Mouse (Mus musculus): ENCODE measurements around the gene Clstn2. TPM values are rescaled to one million over a fixed set of nuclear protein-coding genes. Genes with fewer than 3 reads are reported as not detected.

The Clstn2 gene
- polyA plus RNA-seq, 1 experiment from 2014 or later = 19.6 TPM

DNA sequence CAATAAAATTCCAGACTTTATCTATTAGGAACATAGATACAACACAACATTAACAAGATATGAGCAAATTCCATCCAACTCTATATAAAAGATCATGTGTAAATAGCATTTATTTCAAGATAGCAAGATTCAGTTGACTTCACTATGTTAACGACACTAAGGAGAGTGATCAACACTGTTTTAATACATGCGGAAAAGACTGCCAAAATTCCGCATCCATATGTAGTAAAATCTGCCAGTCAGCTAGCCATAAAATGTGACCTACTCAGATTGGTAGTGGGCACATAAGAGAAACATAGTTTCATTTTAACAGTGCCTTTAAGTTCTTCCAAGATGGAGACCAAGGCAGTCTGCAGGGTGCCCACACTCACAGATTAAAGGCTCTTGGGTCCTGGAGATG, 434.0 kb downstream of the Clstn2 start:
- WGBS = 95% methylated on average over 3 of the region's 3 CpGs
- no peak for ATAC-seq (ENCODE audit: low FRiP score)
- H3K9me3 ChIP-seq (ENCODE audit: control insufficient read depth, low read length) = no peaks in the 10 kb centered on the region
- no peaks in the 10 kb centered on the region for H3K4me1 ChIP-seq (replicated peaks; ENCODE audit: control insufficient read depth, insufficient read depth, low read length)
- no peak overlapping the region for H3K9ac ChIP-seq
- no peak overlapping the region for H3K27ac ChIP-seq
- no peaks in the 10 kb centered on the region for H3K27me3 ChIP-seq (ENCODE audit: control insufficient read depth, insufficient read depth, low read length)
- DNase-seq (ENCODE audit: low spot score) = no peak
- no peak overlapping the region for H3K4me3 ChIP-seq (replicated peaks; ENCODE audit: low read length)
- H3K4me2 ChIP-seq (replicated peaks) = no peak overlapping the region
- no peaks in the 10 kb centered on the region for H3K36me3 ChIP-seq (replicated peaks; ENCODE audit: control insufficient read depth, insufficient read depth)

DNA sequence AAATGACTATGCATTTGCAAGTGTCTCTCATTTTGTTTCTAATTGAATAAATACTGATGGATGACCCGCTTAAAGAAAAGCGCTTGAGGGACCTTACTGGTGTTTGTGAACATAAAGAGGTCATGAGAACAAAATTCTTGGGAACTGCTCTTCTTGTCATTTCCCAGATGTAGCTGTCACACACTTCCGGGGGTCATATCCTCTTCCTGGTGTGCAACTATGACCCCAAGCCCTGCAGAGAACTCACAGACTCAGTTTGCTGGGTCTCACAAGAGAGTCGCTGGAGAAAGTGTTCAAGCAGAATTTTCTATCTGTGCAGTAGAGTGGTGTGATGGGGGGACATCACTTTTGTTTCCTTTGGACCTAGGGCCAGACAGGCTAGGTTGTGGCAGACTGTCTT, 442.3 kb downstream of the Clstn2 start:
- Histone ChIP-seq H3K4me3 (replicated peaks; ENCODE audit: low read length) (no peak overlapping the region), H3K27ac (no peak overlapping the region), H3K9me3 (ENCODE audit: control insufficient read depth, low read length) (no peaks in the 10 kb centered on the region), H3K9ac (no peak overlapping the region), H3K27me3 (ENCODE audit: control insufficient read depth, insufficient read depth, low read length) (no peaks in the 10 kb centered on the region), H3K4me2 (replicated peaks) (no peak overlapping the region), H3K36me3 (replicated peaks; ENCODE audit: control insufficient read depth, insufficient read depth) (no peaks in the 10 kb centered on the region), H3K4me1 (replicated peaks; ENCODE audit: control insufficient read depth, insufficient read depth, low read length) (no peaks in the 10 kb centered on the region)
- ATAC-seq (ENCODE audit: low FRiP score) (no peak), DNase-seq (ENCODE audit: low spot score) (no peak)
- WGBS = 87% methylated on average over 4 of the region's 4 CpGs

DNA sequence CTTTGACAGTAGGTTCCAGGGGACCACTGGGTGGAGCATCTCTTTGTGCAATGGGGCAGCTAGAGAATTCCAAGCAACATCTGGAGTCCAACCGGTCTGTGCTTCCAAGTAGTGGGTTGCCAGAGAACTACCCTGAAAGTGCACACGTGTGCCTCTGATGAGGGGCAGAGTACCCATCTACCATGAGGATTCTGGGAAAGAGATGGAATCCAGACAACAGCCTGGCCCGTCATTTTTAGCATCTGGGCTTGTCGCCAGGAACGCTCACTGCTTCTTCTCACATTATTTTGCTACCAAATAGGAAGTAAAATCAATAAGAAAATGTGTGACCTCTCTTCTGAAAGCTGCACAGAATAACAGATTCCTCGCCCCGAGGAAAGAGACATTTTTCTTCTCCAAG, 462.1 kb downstream of the Clstn2 start:
- H3K36me3 ChIP-seq (replicated peaks; ENCODE audit: control insufficient read depth, insufficient read depth) = no peaks in the 10 kb centered on the region
- H3K4me3 ChIP-seq (replicated peaks; ENCODE audit: low read length) = no peak overlapping the region
- WGBS = 67% methylated on average over 7 of the region's 7 CpGs
- H3K4me2 ChIP-seq (replicated peaks) = no peak overlapping the region
- no peaks in the 10 kb centered on the region for H3K27me3 ChIP-seq (ENCODE audit: control insufficient read depth, insufficient read depth, low read length)
- DNase-seq (ENCODE audit: low spot score) (no peak), ATAC-seq (ENCODE audit: low FRiP score) (no peak)
- no peaks in the 10 kb centered on the region for H3K9me3 ChIP-seq (ENCODE audit: control insufficient read depth, low read length)
- no peaks in the 10 kb centered on the region for H3K4me1 ChIP-seq (replicated peaks; ENCODE audit: control insufficient read depth, insufficient read depth, low read length)
- no peak overlapping the region for H3K27ac ChIP-seq
- H3K9ac ChIP-seq = no peak overlapping the region

DNA sequence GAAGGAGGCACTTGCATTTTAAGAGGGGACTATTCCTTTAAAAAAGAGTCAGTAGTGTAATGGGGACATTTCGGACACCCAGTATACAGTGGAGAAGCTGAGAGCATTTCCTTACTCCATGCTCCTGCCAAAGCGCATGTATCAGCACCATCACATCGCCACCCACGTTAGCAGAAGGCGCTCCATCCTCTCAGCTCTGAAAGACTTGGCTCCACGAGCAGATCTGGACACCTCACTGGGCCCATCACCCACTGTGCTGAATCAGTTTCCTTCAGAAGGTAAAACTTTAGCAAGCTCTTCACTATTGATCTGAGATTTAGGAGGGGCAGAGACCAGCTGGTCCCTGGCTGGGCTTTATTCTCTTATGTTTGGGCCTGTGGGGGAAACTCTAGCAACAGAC, 469.9 kb downstream of the Clstn2 start:
- Histone ChIP-seq H3K4me1 (replicated peaks; ENCODE audit: control insufficient read depth, insufficient read depth, low read length) (no peaks in the 10 kb centered on the region), H3K4me3 (replicated peaks; ENCODE audit: low read length) (no peak overlapping the region), H3K9ac (no peak overlapping the region), H3K4me2 (replicated peaks) (no peak overlapping the region), H3K36me3 (replicated peaks; ENCODE audit: control insufficient read depth, insufficient read depth) (no peaks in the 10 kb centered on the region), H3K9me3 (ENCODE audit: control insufficient read depth, low read length) (no peaks in the 10 kb centered on the region), H3K27me3 (ENCODE audit: control insufficient read depth, insufficient read depth, low read length) (no peaks in the 10 kb centered on the region), H3K27ac (no peak overlapping the region)
- ATAC-seq (ENCODE audit: low FRiP score) (no peak), DNase-seq (ENCODE audit: low spot score) (no peak)
- 94% methylated on average over 6 of the region's 6 CpGs for WGBS

DNA sequence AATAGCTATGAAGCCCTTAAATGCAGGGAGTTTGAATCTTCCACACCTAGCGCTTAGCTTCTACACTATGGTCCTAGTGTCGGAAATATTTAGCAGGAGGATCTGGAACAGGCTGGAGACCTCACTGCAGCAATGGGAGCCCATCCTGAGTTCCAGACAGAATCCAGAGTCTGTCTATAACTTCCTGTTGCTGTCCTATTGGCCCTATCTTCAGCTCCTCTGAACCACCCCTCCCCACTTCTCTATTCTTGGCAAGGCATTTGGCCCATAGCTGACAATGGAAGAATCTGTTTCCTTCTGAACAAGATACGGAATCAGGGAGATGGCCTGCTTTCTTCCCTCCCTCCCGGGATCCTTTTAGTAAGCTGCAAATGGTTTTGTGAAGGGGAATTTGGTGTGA, 488.6 kb downstream of the Clstn2 start:
- no peak overlapping the region for H3K27ac ChIP-seq
- H3K36me3 ChIP-seq (replicated peaks; ENCODE audit: control insufficient read depth, insufficient read depth) = no peaks in the 10 kb centered on the region
- no peak overlapping the region for H3K4me2 ChIP-seq (replicated peaks)
- DNase-seq (ENCODE audit: low spot score) = no peak
- H3K4me1 ChIP-seq (replicated peaks; ENCODE audit: control insufficient read depth, insufficient read depth, low read length) = no peaks in the 10 kb centered on the region; the same call in 1 of the 2 replicates
- H3K4me3 ChIP-seq (replicated peaks; ENCODE audit: low read length) = no peak overlapping the region
- no peaks in the 10 kb centered on the region for H3K9me3 ChIP-seq (ENCODE audit: control insufficient read depth, low read length)
- ATAC-seq (ENCODE audit: low FRiP score) = no peak
- no peaks in the 10 kb centered on the region for H3K27me3 ChIP-seq (ENCODE audit: control insufficient read depth, insufficient read depth, low read length)
- no peak overlapping the region for H3K9ac ChIP-seq
- WGBS = 94% methylated on average over 4 of the region's 4 CpGs

DNA sequence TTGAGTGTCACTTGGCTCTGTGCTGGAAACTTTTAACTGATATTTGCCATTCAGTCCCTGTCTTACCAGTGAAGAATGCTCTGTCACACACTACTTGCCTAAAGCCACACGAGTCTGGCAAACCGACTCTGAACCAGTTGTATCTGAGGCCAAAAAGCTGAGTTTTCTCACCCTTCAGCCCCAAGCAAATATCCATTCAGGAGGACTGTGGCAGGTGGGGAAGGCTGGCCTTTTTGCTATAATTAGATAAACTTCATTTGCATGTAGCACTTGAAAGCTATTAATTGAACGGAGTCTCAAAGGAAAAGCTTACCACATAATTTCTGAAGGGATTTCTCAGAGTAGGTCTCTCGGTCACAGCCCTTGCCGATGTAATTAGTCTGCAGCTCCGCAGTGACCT, 491.6 kb downstream of the Clstn2 start:
- no peak for DNase-seq (ENCODE audit: low spot score)
- no peak overlapping the region for H3K27ac ChIP-seq
- H3K27me3 ChIP-seq (ENCODE audit: control insufficient read depth, insufficient read depth, low read length) = no peaks in the 10 kb centered on the region

DNA sequence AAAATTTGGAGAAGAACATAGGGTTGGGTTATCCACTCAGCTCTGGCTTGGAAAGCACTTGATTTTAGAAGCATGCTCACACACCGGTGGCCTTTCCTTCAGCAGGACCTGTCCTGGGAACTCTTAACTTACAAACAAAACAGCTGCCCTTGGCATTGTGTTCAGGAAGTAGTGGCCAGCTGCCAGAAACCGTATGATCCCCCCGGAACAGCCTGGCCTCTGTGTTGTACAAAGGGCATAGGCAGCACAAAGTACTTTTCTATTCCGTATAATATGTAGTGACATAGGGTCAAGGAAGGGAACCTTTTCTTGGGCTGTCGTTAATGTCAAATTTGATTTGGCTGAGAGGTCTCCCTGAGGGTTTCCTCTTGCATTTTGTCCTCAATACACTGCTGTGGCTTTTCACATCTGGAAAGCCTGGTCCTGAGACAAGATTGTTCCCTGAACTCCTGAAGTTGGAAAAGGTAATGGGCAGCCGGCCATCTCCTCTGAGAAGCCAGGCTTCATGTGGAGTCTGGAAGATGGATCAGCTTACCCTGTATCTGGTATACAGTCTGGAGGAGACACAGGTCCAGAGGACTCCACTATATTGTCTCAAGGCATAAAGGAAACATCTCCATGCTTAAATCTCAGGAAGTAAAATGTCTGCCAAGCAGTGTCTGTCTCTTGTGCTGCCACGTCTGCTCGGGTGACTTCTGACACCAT, 494.8 kb downstream of the Clstn2 start:
- Histone ChIP-seq H3K27ac (no peak overlapping the region), H3K36me3 (replicated peaks; ENCODE audit: control insufficient read depth, insufficient read depth) (no peaks in the 10 kb centered on the region), H3K4me1 (replicated peaks; ENCODE audit: control insufficient read depth, insufficient read depth, low read length) (no peaks in the 10 kb centered on the region; the same call in 1 of the 2 replicates), H3K9ac (no peak overlapping the region), H3K4me2 (replicated peaks) (no peak overlapping the region), H3K9me3 (ENCODE audit: control insufficient read depth, low read length) (no peaks in the 10 kb centered on the region), H3K4me3 (replicated peaks; ENCODE audit: low read length) (no peak overlapping the region), H3K27me3 (ENCODE audit: control insufficient read depth, insufficient read depth, low read length) (no peaks in the 10 kb centered on the region)
- WGBS = 57% methylated on average over 8 of the region's 8 CpGs
- ATAC-seq (ENCODE audit: low FRiP score) (no peak), DNase-seq (ENCODE audit: low spot score) (no peak)

More for the DNA sequence above, 491.6 kb downstream of the Clstn2 start:
- 43% methylated on average over 6 of the region's 6 CpGs for WGBS
- ATAC-seq (ENCODE audit: low FRiP score) = no peak
- no peaks in the 10 kb centered on the region for H3K9me3 ChIP-seq (ENCODE audit: control insufficient read depth, low read length)
- no peaks in the 10 kb centered on the region; the same call in 1 of the 2 replicates for H3K4me1 ChIP-seq (replicated peaks; ENCODE audit: control insufficient read depth, insufficient read depth, low read length)
- no peak overlapping the region for H3K4me3 ChIP-seq (replicated peaks; ENCODE audit: low read length)
- no peak overlapping the region for H3K4me2 ChIP-seq (replicated peaks)
- no peaks in the 10 kb centered on the region for H3K36me3 ChIP-seq (replicated peaks; ENCODE audit: control insufficient read depth, insufficient read depth)
- no peak overlapping the region for H3K9ac ChIP-seq

DNA sequence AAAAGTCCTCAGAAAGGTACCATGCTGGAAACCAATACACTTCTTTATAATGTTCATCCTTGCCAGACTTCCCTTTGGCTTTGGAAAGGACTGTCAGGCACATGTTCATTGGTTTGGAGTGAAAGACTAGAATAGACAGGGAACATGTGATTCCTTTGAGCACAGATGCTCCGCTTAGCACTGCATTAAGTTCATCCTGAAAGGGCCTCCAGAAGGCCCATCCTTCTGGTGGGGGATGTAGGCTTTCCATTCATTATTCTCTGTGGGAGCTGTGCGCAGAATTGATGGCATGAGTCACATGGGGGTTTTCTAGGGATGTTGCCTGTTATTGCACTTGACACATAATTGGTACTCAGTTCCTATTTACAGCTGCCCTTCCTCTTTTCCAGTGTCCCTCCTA, 498.8 kb downstream of the Clstn2 start:
- ATAC-seq (ENCODE audit: low FRiP score) (no peak), DNase-seq (ENCODE audit: low spot score) (no peak)
- 73% methylated on average over 2 of the region's 2 CpGs for WGBS
- Histone ChIP-seq H3K9me3 (ENCODE audit: control insufficient read depth, low read length) (no peaks in the 10 kb centered on the region), H3K4me1 (replicated peaks; ENCODE audit: control insufficient read depth, insufficient read depth, low read length) (no peaks in the 10 kb centered on the region), H3K4me2 (replicated peaks) (no peak overlapping the region), H3K27ac (no peak overlapping the region), H3K27me3 (ENCODE audit: control insufficient read depth, insufficient read depth, low read length) (no peaks in the 10 kb centered on the region), H3K9ac (no peak overlapping the region), H3K4me3 (replicated peaks; ENCODE audit: low read length) (no peak overlapping the region), H3K36me3 (replicated peaks; ENCODE audit: control insufficient read depth, insufficient read depth) (no peaks in the 10 kb centered on the region)

DNA sequence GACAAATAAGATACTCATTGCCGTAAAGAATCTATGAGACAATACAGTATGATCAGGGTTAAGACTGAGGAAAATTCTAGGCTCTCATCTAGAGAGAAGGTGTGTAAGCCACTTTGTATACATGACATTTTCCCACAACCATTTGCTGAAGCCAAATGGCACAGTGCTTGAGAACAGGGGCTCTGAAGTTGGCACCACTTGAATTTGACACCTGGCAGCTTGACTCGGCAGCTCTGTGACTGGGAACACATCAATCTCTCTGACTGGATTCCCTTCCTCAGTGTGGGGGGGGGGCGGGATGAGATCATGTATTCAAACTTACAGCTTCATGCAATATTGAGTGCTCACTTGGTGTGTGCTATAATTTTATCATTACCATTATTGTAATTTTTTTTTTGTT, 499.7 kb downstream of the Clstn2 start:
- Histone ChIP-seq H3K4me1 (replicated peaks; ENCODE audit: control insufficient read depth, insufficient read depth, low read length) (no peaks in the 10 kb centered on the region), H3K27ac (no peak overlapping the region), H3K9me3 (ENCODE audit: control insufficient read depth, low read length) (no peaks in the 10 kb centered on the region), H3K9ac (no peak overlapping the region), H3K4me2 (replicated peaks) (no peak overlapping the region), H3K27me3 (ENCODE audit: control insufficient read depth, insufficient read depth, low read length) (no peaks in the 10 kb centered on the region), H3K36me3 (replicated peaks; ENCODE audit: control insufficient read depth, insufficient read depth) (no peaks in the 10 kb centered on the region), H3K4me3 (replicated peaks; ENCODE audit: low read length) (no peak overlapping the region)
- no peak for DNase-seq (ENCODE audit: low spot score)
- WGBS = 88% methylated on average over 3 of the region's 3 CpGs
- ATAC-seq (ENCODE audit: low FRiP score) = no peak

DNA sequence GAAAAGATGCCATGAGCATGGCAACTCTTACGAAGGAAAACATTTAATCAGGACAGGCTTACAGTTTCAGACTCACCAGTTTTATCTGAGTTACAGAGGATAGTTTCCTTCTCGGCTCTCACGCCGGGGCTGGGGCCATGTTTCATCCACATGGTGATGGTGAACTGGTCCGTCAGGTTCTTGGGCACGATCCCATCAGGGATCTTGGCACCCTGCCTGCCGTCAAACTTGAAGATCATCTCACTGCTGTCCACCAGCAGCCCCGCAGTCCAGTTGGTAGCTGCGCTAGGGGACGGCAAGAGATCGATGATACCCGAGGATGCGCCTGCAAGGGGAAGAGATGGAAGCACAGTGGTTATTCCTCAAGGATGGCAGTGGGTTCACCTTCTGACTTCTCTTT, 500.4 kb downstream of the Clstn2 start:
- no peak overlapping the region for H3K4me3 ChIP-seq (replicated peaks; ENCODE audit: low read length)
- no peak for DNase-seq (ENCODE audit: low spot score)
- no peaks in the 10 kb centered on the region for H3K27me3 ChIP-seq (ENCODE audit: control insufficient read depth, insufficient read depth, low read length)
- whole genome bisulfite sequencing = 92% methylated on average over 13 of the region's 13 CpGs
- H3K9me3 ChIP-seq (ENCODE audit: control insufficient read depth, low read length) = no peaks in the 10 kb centered on the region
- H3K36me3 ChIP-seq (replicated peaks; ENCODE audit: control insufficient read depth, insufficient read depth) = no peaks in the 10 kb centered on the region
- no peak overlapping the region for H3K9ac ChIP-seq
- no peak overlapping the region for H3K4me2 ChIP-seq (replicated peaks)
- H3K4me1 ChIP-seq (replicated peaks; ENCODE audit: control insufficient read depth, insufficient read depth, low read length) = no peaks in the 10 kb centered on the region
- no peak overlapping the region for H3K27ac ChIP-seq
- no peak for ATAC-seq (ENCODE audit: low FRiP score)

Measured in hindbrain, embryonic 14.5 days (tissue).